Mouse (Mus musculus) ES-Bruce4 (cell line): Measurements from ENCODE around the gene Vezt. TPM values are rescaled to one million over a fixed set of nuclear protein-coding genes. Genes with fewer than 3 reads are reported as not detected.

Experiments
- H3K27ac ChIP-seq: 2 replicates; pipeline ENCODE4 v1.5.1; 2012; ENCODE audit warnings: low read length, inconsistent platforms; ENCODE audit not compliant: insufficient read depth
- H3K27me3 ChIP-seq: 2 replicates; pipeline ENCODE4 v1.6.1; 2012; ENCODE audit warnings: mild to moderate bottlenecking, low read length, inconsistent platforms; ENCODE audit not compliant: control insufficient read depth, poor library complexity, insufficient read depth, severe bottlenecking
- H3K36me3 ChIP-seq: 2 replicates; pipeline ENCODE4 v1.6.1; 2012; ENCODE audit warnings: inconsistent platforms, mild to moderate bottlenecking, low read length, moderate library complexity; ENCODE audit not compliant: control insufficient read depth, poor library complexity, insufficient read depth, severe bottlenecking
- H3K4me1 ChIP-seq: one replicate; pipeline ENCODE4 v1.8.1; 2011; ENCODE audit warnings: low read length; ENCODE audit not compliant: control insufficient read depth, insufficient read depth
- H3K4me3 ChIP-seq: 2 replicates; pipeline ENCODE4 v1.5.1; 2011; ENCODE audit warnings: low read depth, mild to moderate bottlenecking, low read length
- H3K9ac ChIP-seq: 2 replicates; pipeline ENCODE4 v1.6.1; 2012; ENCODE audit warnings: low read depth, mild to moderate bottlenecking, inconsistent platforms; ENCODE audit not compliant: poor library complexity, severe bottlenecking
- H3K9me3 ChIP-seq: replicated peaks from 2 replicates; pipeline ENCODE4 v1.6.1; 2012; ENCODE audit warnings: mild to moderate bottlenecking, low read length, inconsistent platforms; ENCODE audit not compliant: control insufficient read depth, poor library complexity, insufficient read depth, severe bottlenecking
- CTCF ChIP-seq: IDR thresholded peaks from one replicate; pipeline ENCODE4 v1.8.1; 2011; ENCODE audit warnings: low read depth, low read length
- EP300 ChIP-seq: IDR thresholded peaks from 2 replicates; pipeline ENCODE4 v1.6.1; 2011; ENCODE audit warnings: low read depth, low read length; ENCODE audit not compliant: insufficient read depth
- POLR2A ChIP-seq: IDR thresholded peaks from one replicate; pipeline ENCODE4 v1.8.1; 2011; ENCODE audit warnings: low read length; ENCODE audit not compliant: insufficient read depth
- polyA plus RNA-seq: library from polyadenylated mRNA; stranded (reverse); fragments of >200 nt; gene quantifications from 2 replicates; pipeline ENCODE4 v1.2.4, GENCODE M21; 2011; ENCODE audit warnings: low read depth; ENCODE audit not compliant: missing spikeins, insufficient read depth, insufficient read length

Vezt gene
- polyA plus RNA-seq, 1 experiment: 17.3 TPM

GRCm38 (mm10) chr10:94017455-94017854, 18.2 kb downstream of the Vezt start:
- no peak overlapping the region for H3K27ac ChIP-seq
- no peaks in the 10 kb centered on the region for H3K4me1 ChIP-seq
- H3K9me3 ChIP-seq: no peaks in the 10 kb centered on the region
- no peaks in the 10 kb centered on the region for H3K36me3 ChIP-seq
- H3K4me3 ChIP-seq: no peak overlapping the region
- TF ChIP-seq POLR2A (no peak), CTCF (no peak), EP300 (no peak)
- H3K27me3 ChIP-seq: no peaks in the 10 kb centered on the region
- no peak overlapping the region for H3K9ac ChIP-seq

DNA sequence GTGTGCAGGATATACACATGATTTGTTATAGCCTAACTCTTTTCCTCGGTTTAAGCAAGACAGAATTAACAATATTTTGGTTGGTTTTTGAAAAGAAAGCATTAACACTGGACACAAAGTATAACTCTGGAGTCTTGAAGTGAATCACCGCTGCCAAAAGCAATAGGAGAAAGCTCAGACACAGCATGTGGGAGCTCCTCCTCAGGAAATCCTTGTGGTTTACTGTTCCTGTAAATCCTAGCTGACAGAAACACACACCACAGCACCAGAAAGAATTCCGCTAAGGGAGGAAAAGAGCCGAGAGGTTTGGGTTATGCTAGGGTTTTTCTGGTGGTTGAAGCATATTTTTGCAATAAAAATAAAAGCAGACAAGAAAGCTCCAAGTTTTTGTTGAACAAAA, 21.4 kb downstream of the Vezt start:
- TF ChIP-seq POLR2A (no peak), EP300 (no peak), CTCF (no peak)
- H3K9ac ChIP-seq: no peak overlapping the region
- no peak overlapping the region for H3K4me3 ChIP-seq
- no peaks in the 10 kb centered on the region for H3K4me1 ChIP-seq
- no peak overlapping the region for H3K27ac ChIP-seq
- no peaks in the 10 kb centered on the region for H3K9me3 ChIP-seq
- no peaks in the 10 kb centered on the region for H3K27me3 ChIP-seq
- no peaks in the 10 kb centered on the region for H3K36me3 ChIP-seq

- Histone ChIP-seq H3K36me3 (no peaks in the 10 kb centered on the region), H3K4me1 (no peaks in the 10 kb centered on the region), H3K27ac (no peak overlapping the region), H3K9ac (no peak overlapping the region), H3K27me3 (no peaks in the 10 kb centered on the region), H3K9me3 (no peaks in the 10 kb centered on the region), H3K4me3 (no peak overlapping the region)
- TF ChIP-seq CTCF (peak; percentile 85), EP300 (no peak)
Observed at GRCm38 (mm10) chr10:94013196-94013595, 22.4 kb downstream of the Vezt start.

DNA sequence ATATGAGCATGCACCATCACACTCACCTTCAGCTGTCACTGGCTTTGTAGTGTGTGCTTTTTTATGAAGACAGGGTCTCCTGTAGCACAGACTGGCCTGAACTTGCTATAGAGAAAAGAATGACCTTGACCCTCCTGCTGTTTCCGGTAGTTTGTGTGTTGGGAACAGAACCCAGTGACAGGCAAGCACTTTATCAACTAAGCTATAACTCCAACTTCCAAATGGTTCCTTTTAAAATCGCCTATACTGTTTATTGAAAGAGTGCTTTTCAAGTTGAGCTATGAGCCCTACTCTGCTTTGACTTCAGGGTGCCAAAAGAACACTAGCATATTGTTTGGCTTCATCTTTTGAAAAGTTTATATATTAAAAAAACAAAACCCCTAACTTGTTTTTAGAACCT, 24.6 kb downstream of the Vezt start:
- Histone ChIP-seq H3K9me3 (no peaks in the 10 kb centered on the region), H3K27ac (no peak overlapping the region), H3K36me3 (no peaks in the 10 kb centered on the region), H3K4me3 (no peak overlapping the region), H3K4me1 (no peaks in the 10 kb centered on the region), H3K9ac (no peak overlapping the region), H3K27me3 (no peaks in the 10 kb centered on the region)
- TF ChIP-seq POLR2A: no peak
- TF ChIP-seq EP300: no peak
- no peak for TF ChIP-seq CTCF

- H3K27ac ChIP-seq: no peak overlapping the region
- no peak overlapping the region for H3K9ac ChIP-seq
- H3K27me3 ChIP-seq: no peaks in the 10 kb centered on the region
- no peaks in the 10 kb centered on the region for H3K4me1 ChIP-seq
- no peaks in the 10 kb centered on the region for H3K9me3 ChIP-seq
- TF ChIP-seq POLR2A (no peak), CTCF (no peak), EP300 (no peak)
- no peaks in the 10 kb centered on the region for H3K36me3 ChIP-seq
- H3K4me3 ChIP-seq: no peak overlapping the region
Observed at GRCm38 (mm10) chr10:94009991-94010679, 25.5 kb downstream of the Vezt start.

- no peak for TF ChIP-seq EP300
- no peak for TF ChIP-seq CTCF
- no peak for TF ChIP-seq POLR2A
- H3K27me3 ChIP-seq: no peaks in the 10 kb centered on the region
- no peak overlapping the region for H3K4me3 ChIP-seq
- H3K9ac ChIP-seq: no peak overlapping the region
- H3K36me3 ChIP-seq: no peaks in the 10 kb centered on the region; the same call in 1 of the 2 replicates
- H3K9me3 ChIP-seq: no peaks in the 10 kb centered on the region
- no peaks in the 10 kb centered on the region for H3K4me1 ChIP-seq
- no peak overlapping the region for H3K27ac ChIP-seq
Observed at GRCm38 (mm10) chr10:94008356-94008755, 27.3 kb downstream of the Vezt start.
